Mouse (Mus musculus) embryo, embryonic 10.5 days (tissue): ENCODE data around the gene Fyttd1.
"Not testable (repeated sequence)": the region's sequence is repeated elsewhere in the genome, so short reads cannot be mapped to it uniquely, and the experiment has no call there.

Experiments
- DNase-seq: peaks from one replicate; pipeline ENCODE4 v3.0.0-alpha.2; 2015; ENCODE audit warnings: low spot score

Fyttd1 gene

DNA sequence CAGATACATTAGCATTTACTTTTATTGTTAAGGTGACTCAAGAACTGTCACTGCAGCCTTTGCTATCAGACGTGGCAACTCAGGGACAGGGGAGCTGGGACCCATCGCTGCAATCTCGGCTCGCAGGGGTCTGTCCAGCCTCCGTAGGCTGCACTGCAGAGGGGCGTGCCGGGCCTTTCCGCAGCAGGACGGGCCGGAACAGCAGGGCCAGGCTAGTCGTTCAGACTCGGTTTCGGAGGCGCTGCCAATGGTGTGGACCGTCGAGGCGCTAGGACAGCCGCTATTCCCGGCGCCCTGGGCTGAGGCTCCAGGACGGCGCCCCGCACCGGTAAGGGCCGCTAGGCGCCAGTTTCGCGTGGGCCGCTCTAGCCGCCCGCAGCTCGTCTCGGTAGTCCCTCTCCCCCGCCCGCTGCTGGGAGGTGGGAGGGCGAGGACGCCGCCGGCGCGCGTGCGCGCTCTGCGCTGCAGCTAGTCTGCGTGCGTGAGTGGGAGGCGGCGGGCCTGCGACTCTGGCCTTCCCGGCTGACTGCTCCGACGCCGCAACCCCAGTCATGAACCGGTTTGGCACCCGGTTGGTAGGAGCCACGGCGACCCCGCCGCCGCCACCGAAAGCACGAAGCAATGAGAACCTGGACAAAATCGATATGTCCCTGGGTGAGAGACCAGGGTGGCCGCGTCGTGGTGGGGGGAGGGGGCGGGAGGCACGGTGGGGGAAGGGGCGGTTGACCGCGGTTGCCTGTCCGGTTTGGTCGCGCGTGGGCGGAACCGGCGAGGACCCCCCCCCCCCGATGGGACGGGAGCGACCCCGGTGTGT lies at the start of gene Fyttd1, which contains the start of gene Rubcn:
Gene Fyttd1, plus strand, starts transcription at position 158 of the 814 bp plus-strand sequence.
Gene Rubcn, minus strand, starts transcription at position 424 of the 814 bp plus-strand sequence.
- peak; percentile 95 for DNase-seq

DNA sequence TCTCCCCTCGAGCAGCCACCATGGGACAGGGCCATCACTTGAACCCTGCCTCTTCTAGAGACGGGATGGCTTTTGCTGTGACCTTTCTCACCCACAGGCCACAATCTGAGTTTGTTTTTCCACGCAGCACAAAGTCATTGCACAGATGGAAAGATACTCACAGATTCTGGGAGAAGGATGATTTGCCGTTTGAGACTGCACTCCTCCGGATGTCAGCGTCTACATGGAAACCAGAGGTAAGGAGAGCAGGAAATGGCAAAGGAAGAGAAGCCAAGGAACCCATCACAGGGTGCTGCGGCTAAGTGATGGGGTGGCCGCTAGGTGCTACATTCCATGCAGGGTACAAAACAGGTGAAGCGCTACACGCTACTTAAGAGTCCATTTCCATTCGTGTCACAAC lies 48.2 kb upstream of the Fyttd1 start:
- DNase-seq: no peak

DNA sequence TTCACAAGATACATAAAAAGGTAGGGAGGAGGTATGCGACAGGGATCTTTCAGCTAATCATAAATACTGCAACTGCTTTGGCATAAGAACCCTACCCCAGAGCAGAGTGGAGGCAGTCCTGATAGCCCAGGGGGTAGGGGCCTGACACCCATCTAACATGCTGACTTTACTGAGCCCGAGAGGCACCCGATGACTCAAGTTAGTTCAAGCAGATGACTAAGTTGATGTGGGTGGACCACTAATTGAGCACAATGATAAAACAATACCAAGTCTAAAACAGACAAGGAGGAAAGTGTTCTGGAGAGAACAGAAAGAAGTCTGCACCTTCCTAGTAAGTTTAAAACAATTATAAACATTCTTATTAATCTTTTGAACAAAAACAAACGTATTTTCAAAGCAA lies 45.8 kb upstream of the Fyttd1 start:
- DNase-seq: no peak

DNA sequence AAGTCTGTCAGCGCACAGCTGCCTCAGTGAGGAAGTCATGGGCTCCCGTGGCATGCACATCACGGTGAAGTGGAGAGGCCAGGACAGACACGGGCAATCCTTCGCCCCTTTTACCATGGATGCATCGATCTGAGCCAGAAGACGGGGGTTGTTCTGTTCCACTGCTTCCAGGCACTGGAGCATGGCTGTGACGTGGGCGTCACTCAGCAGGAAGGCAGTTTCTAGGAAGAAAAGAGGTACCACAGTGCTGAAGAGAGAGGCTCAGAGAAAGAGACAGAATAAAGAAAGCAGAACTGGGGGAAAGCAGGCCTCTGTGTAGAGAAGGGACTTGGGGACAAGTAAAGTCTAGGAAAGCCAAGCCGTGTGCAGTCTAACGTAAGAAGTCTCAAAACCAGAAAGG lies 30.2 kb upstream of the Fyttd1 start:
- no peak for DNase-seq

DNA sequence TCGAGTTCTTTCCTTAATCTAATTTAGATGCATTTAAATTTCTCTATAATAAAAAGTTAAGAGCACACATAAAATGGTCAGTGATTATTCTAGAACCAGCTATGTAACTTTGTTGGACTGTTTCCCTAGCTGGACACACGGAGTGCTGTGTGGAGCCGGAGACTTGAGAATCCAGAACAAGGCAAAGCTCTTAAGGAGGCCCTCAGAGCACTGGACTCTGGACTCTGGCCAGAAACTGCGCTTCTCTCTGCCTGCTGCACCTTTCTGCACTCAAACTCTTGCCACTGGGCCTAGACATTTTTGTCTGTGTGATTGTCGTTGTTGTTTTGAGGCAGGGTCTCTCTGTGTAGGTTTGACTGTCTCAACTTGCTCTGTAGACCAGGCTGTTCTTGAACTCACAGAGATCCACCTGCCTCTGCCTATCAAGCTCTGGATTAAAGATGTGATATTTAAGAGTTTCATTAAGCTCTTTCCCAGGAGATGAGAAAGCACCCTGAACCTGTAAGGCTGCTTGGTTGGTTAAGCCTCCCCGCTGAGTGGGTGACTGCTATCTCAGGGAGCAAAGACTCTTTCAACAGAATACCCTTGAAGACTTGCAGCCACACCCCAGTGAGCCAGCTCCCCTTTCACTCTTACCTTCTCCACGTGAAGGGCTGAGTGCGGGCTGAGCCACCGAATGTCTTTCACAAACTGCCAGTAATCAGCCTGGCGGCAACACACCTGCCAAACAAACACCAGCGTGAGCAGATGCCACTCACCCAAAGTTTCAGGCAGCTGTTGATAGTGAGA lies 28.1 kb upstream of the Fyttd1 start:
- no peak for DNase-seq

DNA sequence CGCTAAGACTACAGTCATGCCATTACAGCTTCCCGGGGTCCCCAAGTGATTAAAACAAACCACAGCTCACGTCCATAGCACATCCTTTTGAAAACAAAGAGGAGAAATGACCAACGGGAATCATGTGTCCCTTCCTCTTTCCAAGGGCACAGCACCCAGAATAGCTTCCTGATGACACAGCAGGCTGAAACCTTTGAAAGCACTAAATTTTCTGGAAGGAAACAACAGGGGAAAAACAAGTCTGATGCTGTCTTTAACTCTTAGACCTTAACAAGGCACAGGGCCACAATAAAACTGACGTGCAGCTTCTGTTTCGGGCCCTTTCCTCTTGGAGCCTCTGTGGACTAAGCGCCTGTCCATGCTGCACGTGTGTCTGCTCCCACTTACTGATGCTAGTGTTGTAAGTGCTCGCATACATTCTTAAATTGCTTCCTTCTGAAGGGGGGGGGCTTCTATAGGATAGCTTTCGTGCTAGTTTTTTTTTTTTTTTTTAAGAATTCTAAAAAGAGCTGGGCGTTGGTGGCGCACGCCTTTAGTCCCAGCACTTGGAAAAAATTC lies 23.7 kb upstream of the Fyttd1 start:
- no peak for DNase-seq

DNA sequence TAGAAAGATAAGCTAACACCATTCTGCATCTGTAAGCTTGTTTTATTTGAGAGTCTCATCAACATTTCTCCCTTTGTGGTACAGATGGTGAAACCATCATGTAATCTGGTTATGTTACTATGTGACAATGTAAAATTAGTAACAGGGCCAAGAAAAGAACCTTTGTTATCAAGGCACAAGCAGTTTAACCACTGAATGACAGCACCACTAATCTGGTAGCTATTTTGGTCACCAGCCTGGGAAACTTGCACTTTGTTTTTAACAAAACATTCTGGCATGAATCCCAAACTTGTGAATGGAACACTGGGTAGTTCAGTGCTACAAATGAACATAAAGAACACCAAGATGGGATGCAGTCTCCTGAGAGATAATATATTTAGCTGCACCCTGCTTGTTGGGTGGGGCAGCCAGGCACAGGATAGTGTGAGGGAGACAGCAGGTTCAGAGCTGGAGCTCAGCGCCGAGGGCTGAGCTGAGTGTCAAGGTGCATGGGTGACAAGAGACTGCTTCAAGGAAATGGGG lies 23.2 kb upstream of the Fyttd1 start:
- no peak for DNase-seq

DNA sequence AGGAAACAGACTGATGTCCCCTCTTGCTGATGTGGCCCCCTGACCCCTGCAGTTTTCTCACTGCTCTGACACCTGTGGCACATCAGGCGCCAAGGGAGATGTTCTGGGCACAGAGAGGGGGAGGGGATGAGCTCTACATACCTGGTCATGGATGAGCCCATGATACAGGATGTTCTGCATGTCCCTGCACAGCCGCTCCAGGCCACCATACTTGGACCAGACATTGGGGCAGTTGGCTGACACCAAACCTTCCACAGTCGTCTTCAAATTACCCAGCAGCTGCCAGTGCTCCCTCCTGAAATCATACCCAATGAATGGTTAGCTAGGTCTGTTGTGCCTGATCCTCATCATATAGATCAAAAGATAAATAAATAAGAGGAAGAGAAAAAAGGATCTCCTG lies 20.5 kb upstream of the Fyttd1 start:
- DNase-seq: no peak

DNA sequence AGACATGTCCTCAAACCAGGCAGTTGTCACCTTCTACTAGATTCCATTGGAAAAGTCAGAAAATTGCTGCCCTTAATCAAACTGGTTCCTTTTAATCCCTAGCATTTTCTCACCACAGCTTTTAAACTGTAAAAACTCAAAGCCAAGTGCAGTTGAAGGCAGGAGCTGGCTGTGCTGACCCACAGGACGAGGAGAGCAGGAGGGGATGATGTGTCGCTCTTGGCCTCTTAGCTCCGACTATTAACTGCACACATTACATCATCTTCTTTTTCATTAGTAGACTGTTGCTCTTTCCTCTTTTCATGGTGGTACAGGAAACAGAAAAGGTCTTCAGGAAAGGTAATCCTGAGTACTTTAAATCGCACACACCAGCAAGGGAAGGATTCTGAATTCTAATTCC lies 18.9 kb upstream of the Fyttd1 start:
- DNase-seq: no peak

DNA sequence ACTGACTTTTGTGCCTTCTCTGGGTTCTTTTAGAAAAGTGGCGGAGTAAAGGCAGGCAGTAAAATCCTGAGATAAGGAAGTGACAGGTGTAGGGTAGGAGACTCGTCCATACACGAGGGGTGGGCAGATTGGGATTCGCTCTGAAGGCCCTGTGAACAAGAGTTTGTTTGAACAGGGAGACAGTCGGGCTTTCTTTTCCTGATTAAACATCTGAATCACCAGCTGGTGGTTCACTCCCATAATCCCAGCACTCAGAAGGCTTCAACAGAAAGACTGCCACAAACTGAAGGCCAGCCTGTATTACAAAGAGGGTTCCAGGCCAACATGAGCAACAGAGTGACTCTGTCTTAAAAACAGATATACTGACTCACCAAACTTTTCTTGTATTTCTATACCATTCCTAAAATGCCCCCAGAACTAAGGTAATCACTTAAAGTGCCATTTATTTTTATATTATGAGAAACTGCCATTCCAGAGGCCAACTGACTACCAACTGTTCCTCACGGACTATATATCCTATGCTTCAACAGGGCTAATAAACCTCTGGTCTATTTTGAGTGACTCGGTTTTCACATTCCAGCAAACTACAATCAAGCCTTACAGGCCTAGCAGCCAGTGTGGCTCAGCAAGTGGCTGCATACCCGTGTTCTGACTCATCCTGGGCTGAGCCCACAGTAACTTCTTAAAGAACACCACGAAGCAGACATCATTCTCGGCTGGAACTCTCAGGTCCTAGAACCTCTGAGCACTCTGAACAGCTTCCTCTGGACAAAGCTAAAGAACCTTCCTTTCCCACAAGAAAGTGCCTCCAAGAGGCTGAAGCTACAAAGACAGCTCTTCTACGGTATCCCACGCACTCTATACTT lies 18.3 kb upstream of the Fyttd1 start:
- no peak for DNase-seq

DNA sequence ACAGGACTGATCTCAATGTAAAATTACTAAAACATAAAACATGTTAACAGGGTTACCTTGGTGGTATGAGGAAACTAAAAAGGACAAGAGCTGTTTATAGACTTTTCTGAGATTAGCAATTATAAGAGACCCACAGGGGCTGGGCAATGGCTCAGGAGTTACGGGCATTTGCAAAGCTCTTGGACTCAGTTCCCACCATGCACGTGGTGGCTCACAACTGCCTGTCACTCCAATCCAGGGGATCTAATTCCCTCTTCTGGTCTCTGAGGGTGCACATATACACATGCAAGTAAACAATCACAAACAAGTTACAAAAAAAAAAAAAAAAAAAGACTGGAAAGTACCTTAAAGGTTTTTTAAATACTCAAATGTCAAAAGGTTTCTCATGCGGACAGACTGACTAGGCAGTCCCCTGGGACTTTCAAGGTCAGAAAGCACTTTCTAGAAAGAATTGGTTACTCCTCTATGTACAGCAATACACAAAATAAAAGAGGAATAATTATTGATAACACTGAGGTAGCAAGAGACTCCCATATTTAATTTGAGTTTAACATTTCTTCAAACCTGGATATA lies 15.4 kb upstream of the Fyttd1 start:
- DNase-seq: no peak

DNA sequence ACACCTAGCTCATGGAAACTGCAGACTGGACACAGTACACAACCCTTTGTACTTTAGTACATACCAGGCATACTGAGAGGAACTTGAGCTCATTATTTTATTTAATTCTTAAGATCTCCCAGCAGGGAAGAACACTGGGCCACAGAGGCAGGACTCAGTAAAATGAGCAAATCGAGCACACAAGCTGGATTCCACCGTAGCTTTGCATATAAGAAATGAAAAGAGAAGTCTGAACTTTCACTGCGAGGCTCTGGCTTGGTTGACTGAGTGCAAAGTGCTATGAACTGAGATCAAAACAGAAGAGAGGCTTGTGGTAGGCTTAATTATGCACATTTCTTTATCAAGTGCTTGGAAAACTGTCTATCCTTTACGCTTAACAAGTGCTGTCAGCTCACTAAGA lies 11.9 kb upstream of the Fyttd1 start:
- DNase-seq: no peak

DNA sequence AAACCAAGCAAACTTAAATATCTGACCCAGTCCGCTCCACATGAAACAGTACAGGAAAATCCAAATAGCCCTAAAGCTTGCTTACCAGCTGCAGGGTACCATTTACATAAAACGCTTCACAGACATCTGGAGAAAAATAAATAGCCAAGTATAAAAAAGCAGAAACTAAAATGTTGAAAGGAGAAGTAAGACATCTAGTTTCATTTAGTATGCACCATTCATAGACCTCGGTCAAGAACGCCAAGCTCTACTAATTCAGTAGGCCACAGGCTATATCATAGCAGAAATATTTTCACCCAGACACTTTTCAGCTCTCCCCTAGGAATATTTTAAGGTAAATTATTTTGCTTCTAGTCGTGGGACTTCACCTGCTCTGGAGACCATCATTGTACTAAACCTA lies 10.6 kb upstream of the Fyttd1 start:
- no peak for DNase-seq

DNA sequence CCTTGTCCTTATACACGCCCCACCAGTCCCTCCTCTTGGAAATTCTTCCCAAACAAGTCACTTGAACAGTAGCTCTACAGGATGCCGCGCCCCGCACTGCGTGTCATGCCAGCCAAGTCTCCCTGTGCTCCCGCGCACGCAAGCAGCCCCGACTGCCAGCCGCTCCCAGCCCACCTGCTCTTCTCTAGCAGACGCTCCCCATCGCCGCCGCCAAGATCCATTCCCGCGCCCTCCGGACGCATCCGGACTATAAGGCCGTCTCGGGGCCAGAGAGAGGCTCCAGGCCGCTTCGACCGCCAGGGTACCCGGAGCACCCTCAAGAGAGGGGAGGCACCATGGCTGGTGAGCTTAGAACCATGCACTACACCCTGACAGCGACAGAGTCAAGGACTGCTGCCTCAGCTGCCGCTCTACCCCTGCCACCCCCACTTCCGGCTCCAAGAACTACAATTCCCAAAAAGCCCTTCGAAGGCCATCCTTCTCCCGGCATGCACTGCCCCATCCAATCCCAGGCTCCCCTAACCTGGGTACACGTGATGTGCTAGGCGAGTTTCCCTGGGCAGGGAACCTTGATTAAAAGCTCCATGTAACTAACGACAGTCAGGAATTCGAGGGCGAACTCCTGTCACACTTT lies 9.3 kb upstream of the Fyttd1 start:
- peak; percentile 95 for DNase-seq

DNA sequence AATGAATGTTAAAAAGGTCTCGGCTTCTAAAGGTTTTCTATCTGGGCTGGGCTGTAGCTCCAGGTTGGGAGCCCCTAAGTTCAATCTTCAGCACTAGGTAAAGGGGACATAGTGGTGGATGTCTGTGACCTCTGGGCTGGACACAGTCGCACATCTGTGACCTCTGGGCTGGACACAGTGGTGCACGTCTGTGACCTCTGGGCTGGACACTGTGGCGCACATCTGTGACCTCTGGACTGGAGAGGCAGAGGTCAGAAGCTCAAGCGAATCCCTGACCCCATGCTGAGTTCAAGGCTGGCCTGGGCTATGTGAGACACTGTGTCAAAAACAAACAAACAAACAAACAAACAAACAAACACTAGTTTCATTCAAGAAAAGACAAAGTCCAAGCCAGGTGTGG lies 7.1 kb upstream of the Fyttd1 start:
- DNase-seq: no peak

DNA sequence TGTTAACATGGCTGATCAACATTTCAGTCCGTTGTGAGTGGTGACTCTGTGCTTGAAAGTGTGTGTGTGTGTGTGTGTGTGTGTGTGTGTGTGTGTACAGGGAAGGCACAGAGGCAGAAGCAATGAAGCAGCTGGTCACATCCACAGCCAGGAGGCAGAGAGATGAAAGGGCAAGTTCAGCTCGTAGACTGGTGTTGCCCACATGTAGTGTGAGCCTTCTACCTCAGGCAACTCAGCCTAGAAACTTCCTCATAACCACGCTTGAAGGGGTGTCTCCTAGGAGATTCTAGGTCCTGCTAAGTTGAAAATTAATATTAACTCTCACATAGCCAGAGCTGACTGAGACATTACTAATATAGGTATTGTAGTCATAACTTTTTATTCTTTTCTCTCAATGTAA lies 3.9 kb upstream of the Fyttd1 start:
- DNase-seq: no peak

DNA sequence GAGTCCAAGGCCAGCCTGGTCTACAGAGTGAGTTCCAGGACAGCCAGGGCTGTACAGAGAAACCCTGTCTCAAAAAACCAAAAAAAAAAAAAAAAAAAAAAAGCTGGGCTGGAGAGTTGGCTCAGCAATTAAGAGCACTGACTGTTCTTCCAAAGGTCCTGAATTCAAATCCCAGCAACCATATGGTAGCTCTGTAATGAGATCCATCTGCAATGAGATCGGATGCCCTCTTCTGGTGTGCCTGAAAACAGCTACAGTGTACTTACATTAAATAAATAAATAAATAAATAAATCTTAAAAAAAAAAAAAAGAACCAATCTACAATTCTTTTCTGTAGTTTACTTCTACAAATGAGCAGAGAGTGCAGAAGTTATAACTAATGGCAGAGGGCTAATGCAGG lies 2.0 kb upstream of the Fyttd1 start:
- not testable (repeated sequence) for DNase-seq

DNA sequence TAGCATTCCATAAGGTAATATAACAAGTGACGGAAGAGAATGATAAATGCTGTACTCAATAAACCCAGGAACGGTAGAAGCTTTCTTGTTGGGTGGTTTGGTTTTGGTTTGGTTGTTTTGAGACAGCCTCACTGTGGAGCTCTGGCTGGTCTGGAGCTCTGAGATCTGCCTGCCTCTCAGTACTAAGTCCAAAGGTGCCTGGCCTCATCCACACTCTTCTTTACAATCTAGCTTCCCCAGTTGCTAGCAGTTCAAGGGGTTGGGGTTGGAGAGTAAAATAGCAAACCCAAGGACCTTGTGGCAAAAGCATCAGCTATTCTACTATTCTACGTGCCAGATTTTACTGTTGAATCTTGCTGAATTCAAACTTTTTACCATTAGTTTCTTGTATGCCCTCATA lies 1.5 kb upstream of the Fyttd1 start:
- no peak for DNase-seq

DNA sequence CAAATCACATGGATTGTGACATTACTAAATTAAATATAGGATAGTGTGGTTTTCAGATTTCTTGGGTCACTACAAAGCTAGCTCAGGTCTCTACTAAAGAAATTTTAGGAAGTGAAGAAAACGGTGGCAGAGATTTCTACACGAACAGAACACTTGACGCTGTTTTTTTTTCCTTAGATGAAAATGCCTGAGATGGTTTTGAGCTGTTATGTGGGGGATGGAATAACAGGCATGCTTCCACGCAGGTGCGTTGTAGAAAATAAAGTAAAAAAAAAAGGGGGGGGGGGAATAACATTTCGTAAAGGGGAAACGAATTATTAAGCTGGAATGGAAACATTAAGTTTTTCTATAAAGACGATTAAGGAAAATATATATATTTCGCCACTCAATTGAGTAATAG lies 469 bp upstream of the Fyttd1 start:
- DNase-seq: peak; percentile 10

DNA sequence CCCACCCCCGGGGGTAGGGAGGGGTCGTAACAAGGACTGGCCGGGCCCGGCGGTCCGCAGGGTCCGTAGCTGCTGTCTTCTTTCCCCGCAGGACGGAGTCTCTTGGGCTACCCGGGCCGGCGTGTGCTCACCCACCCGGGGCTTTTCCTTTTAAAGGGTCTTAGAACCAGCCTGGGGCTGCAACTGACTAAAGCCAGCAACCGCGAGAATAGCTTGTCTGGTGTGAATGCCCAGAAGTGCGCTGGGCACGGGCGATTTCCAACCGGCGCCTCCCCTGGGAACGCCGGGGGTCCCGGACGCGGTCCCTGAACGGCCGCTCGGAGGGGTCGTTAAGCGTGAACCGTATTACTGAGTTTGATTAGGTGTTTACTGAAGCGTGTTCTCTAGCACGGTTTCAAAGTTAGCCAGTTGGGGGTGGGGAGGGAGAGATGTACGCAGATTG lies 878 bp downstream of the Fyttd1 start:
- peak; percentile 51 for DNase-seq
